Mouse (Mus musculus) ES-Bruce4 (cell line): Measurements from ENCODE around the gene Spats2l.

Experiments used
- CTCF ChIP-seq: IDR thresholded peaks from one replicate; pipeline ENCODE4 v1.8.1; 2011; ENCODE audit warnings: low read depth, low read length
- EP300 ChIP-seq: IDR thresholded peaks from 2 replicates; pipeline ENCODE4 v1.6.1; 2011; ENCODE audit warnings: low read depth, low read length; ENCODE audit not compliant: insufficient read depth

DNA sequence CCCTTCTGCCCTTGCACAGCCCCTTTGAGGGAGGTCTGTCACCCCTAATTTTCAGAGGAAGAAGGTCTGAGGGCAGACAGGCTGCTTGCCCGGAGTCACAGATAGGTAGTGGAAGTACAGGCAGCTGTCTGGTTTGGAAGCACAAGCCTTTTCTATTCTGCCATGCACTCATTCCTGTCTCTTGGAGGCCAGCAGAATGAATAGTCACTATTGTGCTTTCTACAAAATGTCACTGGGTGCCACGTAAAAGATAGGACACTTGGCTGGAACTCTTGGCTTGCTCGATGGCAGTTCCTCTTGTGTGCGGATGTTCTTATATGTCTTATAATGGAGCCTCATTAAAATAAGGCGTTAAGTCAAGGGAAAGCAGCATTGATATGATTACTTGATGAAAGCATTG lies 15.9 kb downstream of the Spats2l start:
- TF ChIP-seq CTCF, result no peak
- no peak for TF ChIP-seq EP300
